Mouse (Mus musculus) brain, embryonic 14.5 days (tissue): ENCODE data around the gene Olfr524.

Source experiments
- CTCF ChIP-seq: fragments of 200-500 bp; IDR thresholded peaks from 2 replicates; pipeline ENCODE4 v1.5.1; 2012; ENCODE audit warnings: inconsistent platforms, mild to moderate bottlenecking, moderate library complexity, borderline replicate concordance; ENCODE audit not compliant: insufficient read depth, insufficient read length; ENCODE audit errors: extremely low read depth
- POLR2A ChIP-seq: fragments of 200-500 bp; IDR thresholded peaks from 2 replicates; pipeline ENCODE4 v1.6.1; 2012; ENCODE audit warnings: mild to moderate bottlenecking, inconsistent platforms, borderline replicate concordance; ENCODE audit not compliant: poor library complexity, insufficient read depth, insufficient read length, severe bottlenecking; ENCODE audit errors: extremely low read depth

DNA sequence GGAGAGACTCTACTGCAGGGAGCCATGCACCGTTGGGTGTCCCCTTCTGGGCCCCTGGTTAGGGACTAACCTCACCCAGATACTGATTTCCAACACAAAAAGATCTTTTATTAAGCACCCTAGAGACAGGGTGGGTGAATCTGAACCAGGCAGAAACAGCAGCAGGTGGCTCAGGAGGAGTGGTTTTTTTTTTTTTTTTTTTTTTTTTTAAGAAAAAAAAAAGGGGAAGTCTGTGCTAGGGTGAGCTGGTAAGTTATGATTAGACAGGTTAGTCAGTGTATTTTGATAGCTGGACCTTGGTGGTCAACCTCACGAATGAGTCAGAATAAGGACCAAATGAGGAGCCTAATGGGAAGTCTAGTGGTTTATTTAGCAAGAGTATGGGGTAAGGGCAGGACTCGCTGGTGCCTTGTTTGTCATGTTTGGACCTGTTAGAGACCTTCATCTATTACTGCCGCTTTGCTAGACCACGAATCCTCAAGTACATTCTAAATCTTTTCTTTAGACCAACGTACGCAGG, 48.1 kb upstream of the Olfr524 start:
- TF ChIP-seq CTCF (no peak), POLR2A (no peak)
